Mouse (Mus musculus): ENCODE results near the gene Fbxo44. TPM values are rescaled to one million over a fixed set of nuclear protein-coding genes. Genes with fewer than 3 reads are reported as not detected.
"Not testable (repeated sequence)": the region's sequence is repeated elsewhere in the genome, so short reads cannot be mapped to it uniquely, and the experiment has no call there.

Fbxo44 gene
- total RNA-seq, 2 experiments from 2014 or later: 0.43 TPM; not detected in 1

DNA sequence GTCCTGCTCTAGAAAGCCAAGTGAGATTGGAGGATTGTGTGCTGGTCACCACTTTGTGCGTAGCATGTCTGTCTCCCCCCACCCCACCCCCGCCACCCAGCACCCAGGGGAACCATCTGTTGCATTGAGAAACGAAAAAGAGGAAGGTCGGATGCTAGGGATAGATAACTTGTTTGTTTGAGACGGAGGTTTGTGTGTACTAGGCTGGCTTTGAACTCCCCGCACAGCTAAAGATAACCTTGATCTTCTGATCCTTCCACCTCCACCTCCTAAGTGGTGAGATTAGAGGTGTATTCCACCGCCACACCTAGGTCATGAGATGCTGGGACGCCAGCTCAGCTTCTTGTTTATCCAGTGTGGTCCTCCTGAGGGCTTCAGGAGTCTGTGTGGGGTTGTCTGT is 25.3 kb downstream of the Fbxo44 start:
- no peak for ATAC-seq (replicated peaks; ENCODE audit: low FRiP score, poor library complexity, severe bottlenecking)

GRCm38 (mm10) chr4:148131497-148132081 is 28.7 kb downstream of the Fbxo44 start:
- no peak for ATAC-seq (replicated peaks; ENCODE audit: low FRiP score, poor library complexity, severe bottlenecking)

- no peak for ATAC-seq (replicated peaks; ENCODE audit: low FRiP score, poor library complexity, severe bottlenecking)
Measured at GRCm38 (mm10) chr4:148130561-148131413, 29.5 kb downstream of the Fbxo44 start, which contains the start of gene Draxin. Draxin (minus strand) TSS chr4:148130698.

DNA sequence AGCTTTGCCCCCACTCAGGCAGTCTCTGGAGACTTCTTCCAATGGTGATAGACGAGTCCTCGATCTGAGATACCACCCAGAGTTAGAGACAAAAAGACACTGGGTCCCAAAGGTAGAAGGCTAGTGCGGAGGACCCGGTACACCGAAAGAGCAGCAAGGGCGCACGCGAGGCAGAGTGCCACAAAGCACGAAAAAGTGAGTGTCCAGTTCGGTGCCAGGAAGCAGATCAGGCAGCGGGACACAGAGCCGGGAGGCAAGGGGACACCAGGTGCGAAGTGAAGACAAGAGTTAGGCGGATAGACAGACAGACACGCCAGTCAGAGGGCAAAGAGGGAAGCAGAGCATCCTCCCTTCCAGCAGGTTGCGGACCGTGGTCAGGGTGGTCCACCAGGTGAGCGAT is 30.1 kb downstream of the Fbxo44 start, which contains the start of gene Mad2l2:
Gene Mad2l2 (plus strand): TSS at position 252 of the 400 bp plus-strand sequence.
- no peak for ATAC-seq (replicated peaks; ENCODE audit: low FRiP score, poor library complexity, severe bottlenecking)

DNA sequence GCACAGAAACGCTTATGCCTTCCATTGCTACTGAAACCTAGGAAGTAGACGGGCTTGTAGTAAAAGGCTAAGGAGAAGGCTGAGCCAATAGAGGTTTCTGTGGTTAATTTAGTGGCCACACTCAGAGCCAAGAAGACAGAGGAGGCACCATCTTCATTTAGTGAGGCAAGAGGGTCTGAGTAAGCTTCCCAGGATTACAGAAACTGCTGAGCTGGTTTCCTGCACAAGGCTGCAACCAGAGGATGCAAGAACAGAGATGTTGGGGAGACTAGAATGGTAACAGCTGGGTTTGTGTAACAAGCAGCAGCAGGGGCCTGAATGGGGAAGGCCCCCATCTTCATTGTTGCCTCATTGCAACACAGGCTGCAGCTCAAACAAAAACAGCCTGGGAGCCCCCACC is 31.6 kb downstream of the Fbxo44 start:
- ATAC-seq (replicated peaks; ENCODE audit: low FRiP score, poor library complexity, severe bottlenecking): no peak

DNA sequence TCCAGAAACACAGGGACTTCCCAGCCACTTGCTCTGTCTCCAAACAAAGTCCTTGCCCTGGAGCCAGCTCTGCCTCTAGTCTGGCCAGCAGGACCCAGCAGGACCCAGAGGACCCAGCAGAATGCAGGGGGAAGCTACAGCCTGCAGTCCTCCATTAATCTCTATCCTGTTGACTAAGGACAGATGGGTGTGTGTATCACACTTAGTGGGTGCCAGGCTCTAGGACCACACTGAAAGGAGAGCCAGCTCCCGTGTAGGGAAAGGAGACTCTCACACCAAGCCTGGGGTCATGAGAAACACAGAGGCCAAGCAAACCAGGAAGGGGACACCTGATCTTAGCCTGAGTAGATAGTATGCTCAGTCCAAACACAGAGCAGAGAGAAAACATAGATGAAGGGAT is 32.0 kb downstream of the Fbxo44 start:
- no peak for ATAC-seq (replicated peaks; ENCODE audit: low FRiP score, poor library complexity, severe bottlenecking)

DNA sequence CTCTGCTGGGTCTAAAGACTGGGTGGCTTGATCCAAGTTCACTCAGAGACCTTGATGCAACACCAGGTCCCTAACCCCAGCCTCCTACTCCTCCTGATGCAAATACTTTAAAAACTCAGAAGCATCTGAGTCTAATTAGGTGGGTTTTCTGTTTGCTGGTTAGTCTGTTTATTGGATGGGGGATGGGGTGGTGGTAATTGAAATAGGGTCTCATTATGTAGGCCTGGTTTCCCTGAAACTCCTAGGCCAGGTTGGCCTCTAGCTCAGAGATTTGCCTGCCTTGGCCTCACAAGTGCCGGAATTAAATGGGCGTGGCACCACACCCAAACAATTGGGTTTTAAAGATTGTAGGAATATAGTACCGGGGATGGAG is 37.6 kb downstream of the Fbxo44 start:
- ATAC-seq (replicated peaks; ENCODE audit: low FRiP score, poor library complexity, severe bottlenecking): no peak

DNA sequence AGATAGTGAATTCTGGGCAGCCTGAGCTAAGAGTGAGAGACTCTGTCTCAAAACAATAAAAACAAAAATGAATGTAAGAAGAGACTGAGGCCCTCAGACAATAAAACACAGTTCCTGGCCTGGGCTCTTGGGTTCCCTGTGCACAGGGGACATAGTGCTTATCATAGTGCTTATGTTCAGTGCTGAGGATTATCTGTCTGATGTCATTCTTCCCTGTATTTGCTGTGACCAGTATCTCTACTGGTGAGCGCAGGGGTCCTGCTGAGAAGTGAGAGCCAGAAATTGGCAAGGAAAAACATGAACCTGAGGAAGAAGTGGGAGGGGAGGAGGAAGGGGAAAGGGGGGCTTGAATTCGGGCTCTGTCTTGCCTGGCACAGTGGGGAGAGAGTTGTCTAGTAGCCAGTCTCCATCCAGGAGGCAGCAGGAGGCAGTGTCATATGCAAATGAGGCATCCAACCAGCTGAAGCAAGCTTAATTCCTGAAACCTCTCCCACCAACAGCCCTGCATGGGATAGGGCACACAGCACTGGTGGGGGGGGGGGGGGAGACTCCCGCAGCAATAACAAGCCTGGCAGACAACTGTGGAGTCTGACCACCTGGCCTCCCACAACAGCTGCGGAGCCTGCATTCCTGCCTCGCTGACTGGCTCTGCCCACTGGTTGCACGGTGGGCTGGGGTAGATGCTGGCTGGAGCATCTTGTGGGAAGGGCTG is 38.1 kb downstream of the Fbxo44 start:
- no peak for ATAC-seq (replicated peaks; ENCODE audit: low FRiP score, poor library complexity, severe bottlenecking)

DNA sequence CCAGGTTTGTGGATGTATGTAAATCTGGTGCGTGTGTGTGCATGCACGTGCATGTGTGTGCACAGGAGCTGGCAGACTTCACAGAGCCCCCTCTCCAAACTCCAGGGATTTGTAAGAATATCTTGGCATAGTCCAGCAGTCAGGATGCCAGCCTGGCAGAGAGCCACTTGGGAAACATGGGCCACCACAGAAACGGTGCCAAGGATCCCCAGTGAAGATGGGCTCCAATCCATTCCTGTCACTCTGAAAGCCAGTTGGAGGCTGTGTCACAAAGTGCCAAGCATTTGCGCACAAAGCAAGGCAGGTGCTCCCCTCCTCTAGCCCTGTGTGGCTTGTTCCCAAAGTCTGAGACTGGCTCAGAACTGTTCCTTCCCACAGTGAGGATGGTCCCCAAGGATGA is 38.9 kb downstream of the Fbxo44 start:
- no peak for ATAC-seq (replicated peaks; ENCODE audit: low FRiP score, poor library complexity, severe bottlenecking)

- ATAC-seq (replicated peaks; ENCODE audit: low FRiP score, poor library complexity, severe bottlenecking): no peak
Measured at GRCm38 (mm10) chr4:148120555-148120954, 39.7 kb downstream of the Fbxo44 start.

DNA sequence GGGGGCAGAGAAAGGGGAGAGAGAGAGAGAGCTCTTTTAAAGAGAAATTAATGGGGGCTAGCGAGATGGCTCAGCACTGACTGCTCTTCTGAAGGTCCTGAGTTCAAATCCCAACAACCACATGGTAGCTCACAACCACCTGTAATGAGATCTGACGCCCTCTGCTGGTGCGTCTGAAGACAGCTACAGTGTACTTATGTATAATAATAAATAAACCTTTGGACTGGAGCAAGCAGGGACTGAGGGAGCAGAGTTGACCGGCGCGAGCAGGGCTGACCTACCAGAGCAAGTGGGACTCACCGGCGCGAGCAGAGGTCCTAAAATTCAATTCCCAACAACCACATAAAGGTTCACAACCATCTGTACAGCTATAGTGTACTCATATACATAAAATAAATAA is 40.7 kb downstream of the Fbxo44 start:
- ATAC-seq (replicated peaks; ENCODE audit: low FRiP score, poor library complexity, severe bottlenecking): not testable (repeated sequence)

GRCm38 (mm10) chr4:148117392-148117791 is 42.9 kb downstream of the Fbxo44 start:
- no peak for ATAC-seq (replicated peaks; ENCODE audit: low FRiP score, poor library complexity, severe bottlenecking)

- no peak for ATAC-seq (replicated peaks; ENCODE audit: low FRiP score, poor library complexity, severe bottlenecking)
Measured at GRCm38 (mm10) chr4:148116657-148117056, 43.6 kb downstream of the Fbxo44 start.

GRCm38 (mm10) chr4:148115467-148115866 is 44.8 kb downstream of the Fbxo44 start:
- ATAC-seq (replicated peaks; ENCODE audit: low FRiP score, poor library complexity, severe bottlenecking): no peak

GRCm38 (mm10) chr4:148114758-148115391 is 45.4 kb downstream of the Fbxo44 start:
- peak; percentile 81 for ATAC-seq (replicated peaks; ENCODE audit: low FRiP score, poor library complexity, severe bottlenecking)

DNA sequence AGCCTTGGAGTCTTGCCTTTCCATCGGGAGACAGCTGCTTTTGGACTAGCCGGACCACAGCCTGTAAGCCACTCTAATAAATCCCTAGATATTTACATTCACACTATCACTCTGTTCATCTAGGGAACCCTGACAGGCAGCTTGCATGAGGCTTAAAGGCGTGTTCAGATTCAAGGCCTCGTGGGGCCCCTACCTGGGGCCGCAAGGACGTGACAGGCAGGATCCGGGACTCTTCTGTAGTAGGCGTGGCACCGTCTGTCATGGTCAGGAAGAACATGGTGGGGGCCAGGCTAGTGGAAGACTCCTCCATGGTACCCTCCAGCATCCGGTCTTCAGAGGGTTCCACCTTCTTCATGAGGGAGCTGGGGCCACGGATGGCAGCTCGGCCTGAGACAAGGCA is 47.8 kb downstream of the Fbxo44 start:
- no peak for ATAC-seq (replicated peaks; ENCODE audit: low FRiP score, poor library complexity, severe bottlenecking)

GRCm38 (mm10) chr4:148109215-148109614 is 51.1 kb downstream of the Fbxo44 start:
- no peak for ATAC-seq (replicated peaks; ENCODE audit: low FRiP score, poor library complexity, severe bottlenecking)

DNA sequence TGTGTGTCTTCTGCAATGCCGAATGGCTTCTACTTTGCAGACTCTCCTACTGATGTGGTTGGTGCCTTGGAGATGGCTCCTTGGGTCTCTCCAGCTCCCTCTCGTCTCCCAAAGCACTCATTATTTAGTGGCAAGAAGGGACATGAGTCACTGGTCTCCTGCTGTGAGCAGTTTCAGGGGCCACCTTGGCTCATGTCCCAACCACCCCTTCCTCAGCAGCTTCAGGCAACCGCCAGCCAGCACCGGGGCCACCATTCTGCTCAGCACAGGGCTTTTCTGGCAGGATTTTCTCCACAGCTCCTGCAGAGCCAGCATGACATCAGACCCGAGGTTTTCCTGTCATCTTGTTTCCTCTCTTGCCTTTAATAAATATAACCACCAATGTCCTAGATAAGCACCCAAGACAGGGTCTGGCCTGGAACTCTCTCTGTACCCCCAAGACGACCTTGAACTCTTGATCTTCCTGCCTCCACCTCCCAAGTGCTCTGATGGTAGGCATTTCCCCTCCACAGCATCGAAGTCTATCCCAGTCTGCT is 51.6 kb downstream of the Fbxo44 start:
- no peak for ATAC-seq (replicated peaks; ENCODE audit: low FRiP score, poor library complexity, severe bottlenecking)

GRCm38 (mm10) chr4:148107621-148108291 is 52.5 kb downstream of the Fbxo44 start:
- no peak for ATAC-seq (replicated peaks; ENCODE audit: low FRiP score, poor library complexity, severe bottlenecking)
